Mouse (Mus musculus): ENCODE measurements around the gene Zfp541.

GRCm38 (mm10) chr7:16039363-16039762, 22.3 kb upstream of the Zfp541 start:
- TF ChIP-seq POLR2A (IDR thresholded peaks at IDR 0.05; ENCODE audit: borderline replicate concordance, insufficient read depth, low read length) (no peak), CTCF (IDR thresholded peaks at IDR 0.05; ENCODE audit: borderline replicate concordance, insufficient read depth, low read depth, low read length) (no peak)
